Mouse (Mus musculus): Measurements from ENCODE around the gene Pmfbp1.

Pmfbp1 gene

DNA sequence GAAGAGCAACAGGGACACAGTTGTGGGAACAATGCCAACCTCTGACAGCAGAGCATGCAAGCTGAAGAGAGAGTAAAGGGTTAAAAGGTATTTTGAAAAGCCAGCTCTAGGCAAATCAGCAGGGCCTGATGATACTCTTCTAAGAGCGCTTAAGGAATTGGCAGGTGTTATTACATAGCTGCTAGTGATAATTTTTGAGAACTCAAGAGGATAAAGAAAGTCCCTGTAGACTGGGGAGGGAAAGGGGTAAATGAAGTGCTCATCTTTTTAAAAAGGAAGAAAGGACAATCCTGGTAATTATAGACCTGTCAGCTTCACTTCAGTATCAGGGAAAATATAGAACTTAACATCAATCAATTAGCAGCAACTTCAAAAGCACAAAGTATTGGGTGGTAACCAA, 9.7 kb downstream of the Pmfbp1 start:
- no peak for DNase-seq (ENCODE audit: low spot score)

DNA sequence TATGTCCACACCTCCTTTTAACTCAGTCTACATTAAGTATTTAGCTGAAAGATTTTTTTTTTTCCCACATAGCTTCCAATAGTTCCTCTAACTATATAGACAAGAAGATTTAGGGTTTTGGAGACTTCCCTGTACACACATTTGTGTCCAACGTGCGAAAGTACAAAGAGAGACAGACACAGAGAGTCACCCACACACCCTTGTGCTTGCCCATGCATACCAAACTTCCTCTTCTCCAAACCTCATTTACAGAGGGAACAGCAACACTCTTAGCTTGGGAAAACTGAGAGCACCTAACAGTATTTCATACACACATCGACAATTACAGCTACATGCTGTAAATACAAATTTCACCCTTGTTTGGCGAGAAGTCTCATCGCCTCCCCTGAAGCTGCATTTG, 11.7 kb downstream of the Pmfbp1 start:
- no peak for DNase-seq (ENCODE audit: low spot score)

DNA sequence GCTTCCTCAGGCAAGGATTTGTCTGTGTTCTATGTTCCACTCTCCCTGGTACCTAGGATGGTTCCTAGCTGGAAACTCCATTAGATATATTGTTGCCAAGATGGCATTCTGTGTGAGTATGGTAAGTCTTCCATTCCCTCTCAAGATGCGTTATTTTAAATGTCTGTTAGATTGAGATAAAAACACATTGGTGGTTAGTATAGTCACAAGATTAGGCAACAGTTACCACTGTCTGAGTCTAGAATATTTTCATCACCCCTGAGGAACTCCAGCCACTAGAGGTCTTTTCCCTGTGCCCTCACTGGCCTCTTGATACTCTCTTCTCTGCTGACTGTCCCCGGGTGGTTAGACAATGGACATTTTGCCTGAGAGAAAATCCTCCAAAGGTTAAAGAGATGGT, 30.2 kb downstream of the Pmfbp1 start:
- no peak for DNase-seq (ENCODE audit: low spot score)

DNA sequence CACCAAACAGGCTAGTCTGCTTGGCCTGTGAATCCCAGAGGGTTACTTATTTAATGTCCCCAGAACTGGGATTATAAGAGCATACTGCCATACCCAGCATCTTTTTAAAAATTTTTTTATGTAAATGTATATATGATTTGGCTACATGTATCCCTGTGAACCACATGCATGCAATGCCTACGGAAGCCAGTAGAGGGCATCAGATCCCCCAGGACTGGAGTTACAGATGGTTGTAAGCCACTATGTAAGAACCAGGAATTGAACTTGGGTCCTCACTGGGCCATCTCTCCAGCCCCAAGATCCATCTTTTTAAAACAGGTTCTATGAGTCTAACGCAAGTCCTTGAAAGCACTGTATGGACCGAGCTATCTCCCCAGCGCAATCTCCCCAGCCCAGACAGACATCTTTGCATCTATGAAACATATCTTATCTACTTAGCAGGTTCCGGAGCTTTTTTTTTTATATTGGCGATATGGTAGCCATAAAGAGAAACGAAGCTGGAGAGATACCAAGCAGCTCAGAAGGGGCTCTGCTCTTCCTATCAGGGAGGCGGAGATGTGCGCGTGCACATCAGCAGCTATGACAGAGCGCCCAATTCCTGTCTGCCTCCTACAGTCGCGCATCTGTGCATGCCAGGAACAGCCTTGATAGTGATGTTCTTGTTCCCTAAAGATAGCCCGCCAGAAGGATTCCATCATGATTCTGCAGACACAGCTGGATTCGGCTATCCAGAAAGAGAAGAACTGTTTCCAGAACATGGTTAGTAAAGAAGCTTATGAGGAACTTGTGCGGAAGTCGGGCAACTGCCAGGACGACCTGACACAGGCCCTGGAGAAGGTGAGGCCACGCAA, 41.5 kb downstream of the Pmfbp1 start:
- no peak for DNase-seq (ENCODE audit: low spot score)

DNA sequence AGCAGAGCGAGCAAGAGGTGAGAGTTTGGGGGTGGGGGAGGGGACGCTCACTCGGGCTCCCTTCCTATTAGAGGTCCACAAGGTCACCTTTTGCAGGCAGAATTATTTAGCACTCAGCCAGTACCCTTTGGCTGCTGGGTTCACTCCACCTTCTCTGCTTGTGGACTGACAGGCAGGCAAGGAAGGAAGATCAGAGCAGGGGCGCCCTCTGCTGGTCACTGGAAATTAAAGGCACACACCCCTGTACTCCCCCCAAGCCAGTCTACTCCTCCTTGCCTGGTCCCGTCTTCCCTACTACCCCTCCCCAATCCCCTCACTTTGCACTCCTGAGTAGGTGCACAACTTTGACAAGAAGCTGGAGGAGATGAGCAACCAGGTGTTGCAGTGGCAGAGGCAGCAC, 42.9 kb downstream of the Pmfbp1 start:
- peak; percentile 69 for DNase-seq (ENCODE audit: low spot score)

DNA sequence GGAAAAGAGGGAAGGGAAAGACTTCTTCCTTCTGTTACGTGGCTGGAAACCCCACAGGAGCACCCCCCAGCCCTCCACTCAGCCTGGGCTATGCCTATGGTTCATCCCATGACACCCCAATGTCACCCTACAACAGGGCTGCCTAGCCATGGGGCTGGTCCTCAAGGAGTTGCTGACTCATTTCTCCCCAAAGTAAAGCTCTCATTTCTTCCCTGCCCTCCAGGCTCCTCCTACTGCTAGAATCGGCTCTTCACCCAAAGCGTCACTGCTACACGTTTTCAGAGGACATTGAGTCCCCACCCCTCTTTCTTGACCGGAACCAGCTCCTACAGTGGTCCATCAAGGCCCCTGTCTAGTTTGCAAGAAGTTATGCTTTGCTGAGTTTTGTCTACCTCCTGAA, 48.3 kb downstream of the Pmfbp1 start:
- DNase-seq (ENCODE audit: low spot score): no peak

DNA sequence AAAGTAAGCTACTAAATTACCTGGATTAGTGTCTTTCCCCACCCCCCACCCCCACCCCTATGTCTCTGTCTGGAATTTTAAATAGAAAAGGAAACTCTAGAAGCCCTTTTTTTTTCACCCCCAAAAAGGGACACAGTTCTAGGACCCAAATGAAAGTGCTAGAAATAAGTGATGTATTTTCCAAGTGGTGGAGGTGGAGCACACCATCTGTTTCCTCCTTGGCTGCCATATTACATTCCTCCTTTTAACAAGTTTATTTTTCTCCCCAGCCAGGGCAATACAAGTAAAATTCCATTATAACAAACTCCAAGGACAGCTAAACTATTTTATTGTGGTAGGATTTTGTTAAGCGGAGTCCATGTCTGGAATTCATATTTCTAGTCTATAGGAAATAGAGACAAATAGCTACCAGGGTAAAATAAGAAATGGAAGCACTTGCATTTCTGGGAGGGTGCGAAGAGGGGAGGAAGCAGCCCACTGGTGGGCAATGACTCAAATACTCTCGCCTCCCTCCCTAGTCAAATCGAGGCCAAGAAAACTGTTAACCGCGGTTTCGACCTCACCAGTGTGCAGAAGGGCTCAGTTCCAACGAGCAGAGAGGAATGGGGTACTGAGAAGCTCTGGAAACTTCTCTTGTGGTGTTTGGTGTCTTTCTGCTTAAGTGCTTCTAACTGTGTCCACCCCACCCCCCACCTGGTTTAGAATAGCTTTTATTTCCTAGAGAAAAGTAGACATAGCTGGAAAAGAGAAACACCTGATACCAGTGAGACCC, 49.1 kb downstream of the Pmfbp1 start:
- no peak for DNase-seq (ENCODE audit: low spot score)

DNA sequence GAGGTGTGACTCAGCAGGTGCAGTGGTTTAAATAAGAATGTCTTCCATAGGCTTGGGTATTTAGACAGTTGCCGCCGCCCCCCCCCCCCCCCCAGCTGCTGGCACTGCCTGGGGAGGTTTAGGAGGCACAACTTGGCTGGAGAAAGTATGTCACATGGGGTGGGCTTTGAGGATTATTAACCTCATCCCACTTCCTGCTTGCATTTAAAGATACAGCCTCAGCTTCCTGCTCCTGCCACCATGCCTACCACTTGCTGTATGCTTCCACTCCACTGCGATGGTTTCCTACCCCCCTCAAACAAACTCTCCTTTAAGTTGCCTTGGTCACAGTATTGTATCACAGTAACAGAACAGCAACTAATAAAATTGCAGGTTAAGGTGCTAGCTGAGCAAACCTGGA, 50.2 kb downstream of the Pmfbp1 start:
- no peak for DNase-seq (ENCODE audit: low spot score)

DNA sequence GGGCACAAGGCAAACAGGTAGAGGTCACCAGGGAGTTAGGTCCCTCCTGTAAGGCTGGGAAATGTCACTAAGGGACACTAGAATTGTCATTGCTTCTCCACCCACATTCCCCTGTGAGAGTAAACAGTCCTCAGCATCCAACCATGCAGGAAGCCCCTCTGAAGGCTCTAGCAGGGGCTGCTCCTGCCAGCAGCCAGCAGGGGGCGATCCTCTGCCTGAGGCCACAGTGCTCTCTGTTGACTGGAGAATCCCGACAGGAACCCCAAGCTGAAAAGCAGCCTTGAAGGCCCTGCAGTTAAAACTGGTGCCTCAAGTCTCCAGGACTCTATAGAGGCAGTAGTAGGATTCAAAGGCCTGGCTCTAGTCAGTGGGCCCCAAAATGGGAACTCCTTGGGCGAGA, 57.8 kb downstream of the Pmfbp1 start:
- DNase-seq (ENCODE audit: low spot score): no peak

DNA sequence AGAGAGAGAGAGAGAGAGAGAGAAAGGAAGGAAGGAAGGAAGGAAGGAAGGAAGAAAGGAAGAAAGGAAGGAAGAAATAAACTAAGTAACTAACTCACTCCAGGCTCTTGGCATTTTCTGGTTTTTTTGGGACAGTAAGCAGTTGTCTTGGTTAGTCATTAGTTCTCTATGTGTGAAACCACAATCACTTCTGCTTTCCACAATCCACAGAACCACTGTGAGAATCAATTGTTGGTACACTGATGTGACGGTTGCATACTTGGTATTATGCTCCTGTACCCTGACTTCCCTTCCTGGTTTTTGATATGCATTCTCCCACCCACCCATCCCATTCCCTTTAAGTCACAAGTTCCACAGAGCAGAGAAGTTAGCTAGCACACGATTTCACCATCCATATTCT, 70.1 kb downstream of the Pmfbp1 start:
- no peak for DNase-seq (ENCODE audit: low spot score)

DNA sequence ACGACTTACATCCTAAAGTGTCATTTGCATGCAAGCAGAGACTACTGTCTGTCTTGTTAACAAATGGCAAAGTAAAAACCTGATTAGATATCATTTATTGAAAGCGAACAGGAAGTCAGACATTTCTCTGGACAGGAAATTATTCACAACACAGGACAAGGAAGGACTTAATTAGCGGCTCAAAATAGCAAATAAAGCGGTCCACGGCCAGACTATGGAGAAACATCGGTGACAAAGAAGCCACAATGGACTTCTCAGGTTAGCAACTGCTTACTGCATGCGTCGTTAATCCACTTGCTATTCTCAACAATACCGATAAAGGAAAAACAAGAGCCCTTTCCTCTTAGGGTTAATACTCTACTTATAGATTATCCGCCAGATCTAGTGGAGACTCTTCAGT, 70.9 kb downstream of the Pmfbp1 start:
- no peak for DNase-seq (ENCODE audit: low spot score)

DNA sequence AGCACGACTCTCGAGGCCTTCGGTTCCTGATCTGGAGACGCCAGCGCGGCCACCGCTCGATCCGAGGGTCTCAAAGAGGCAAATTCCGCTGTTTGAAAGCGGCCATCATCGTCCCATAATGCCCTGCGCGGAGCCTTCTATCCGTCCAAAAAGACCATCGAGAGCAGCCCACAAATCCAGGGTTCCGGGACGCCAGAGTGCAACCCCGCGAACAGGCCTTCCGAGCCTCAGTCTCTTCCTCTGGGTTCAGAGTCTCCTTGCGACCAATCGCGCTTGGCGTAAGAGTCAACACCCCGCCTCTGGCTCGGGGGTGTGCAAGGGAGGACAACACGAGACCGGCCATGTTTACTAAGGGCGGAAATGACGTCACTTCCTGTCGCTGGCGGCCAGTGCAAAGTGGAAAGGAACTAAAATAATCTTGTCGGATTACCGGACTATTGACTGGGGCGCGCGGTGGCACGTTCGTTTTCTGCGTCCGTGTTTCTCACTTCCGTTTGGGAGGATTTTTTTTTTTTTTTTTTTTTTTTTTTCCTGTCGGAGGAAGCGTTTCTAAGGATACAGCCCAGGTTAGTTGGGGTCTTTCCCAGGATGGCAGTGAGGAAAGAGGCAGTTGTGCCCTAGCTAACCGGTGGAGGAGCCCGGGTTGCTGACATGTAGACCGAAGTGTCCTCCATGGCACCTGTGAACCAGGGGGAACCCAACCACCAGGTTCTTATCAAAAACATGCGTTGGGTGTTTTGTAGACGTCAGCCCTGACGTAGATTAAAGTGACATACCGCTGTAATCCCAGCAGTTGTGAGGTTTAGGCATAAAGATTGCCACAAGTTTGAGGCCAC, 71.9 kb downstream of the Pmfbp1 start, which contains the start of the genes Dhx38 and Txnl4b:
Gene Dhx38, minus strand, starts transcription at position 364 of the 836 bp plus-strand sequence.
Gene Txnl4b, plus strand, starts transcription at position 395 of the 836 bp plus-strand sequence.
- DNase-seq (ENCODE audit: low spot score): peak; percentile 98

DNA sequence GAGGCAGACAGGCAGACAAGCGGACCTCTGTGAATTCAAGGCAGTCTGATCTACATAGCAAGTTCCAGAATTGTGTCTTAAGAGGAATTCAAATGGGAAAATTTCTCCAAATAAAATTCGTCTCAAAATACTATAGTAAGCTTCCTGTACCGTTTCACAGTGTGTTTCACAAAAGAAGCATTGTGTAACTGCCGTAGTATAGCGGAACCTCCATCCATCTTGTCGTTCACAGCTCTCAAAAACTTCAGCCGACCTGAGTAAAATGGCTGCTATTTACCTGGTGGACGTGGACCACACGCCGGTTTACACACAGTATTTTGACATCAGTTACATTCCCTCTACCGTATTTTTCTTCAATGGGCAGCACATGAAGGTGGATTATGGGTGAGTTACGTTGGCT, 77.3 kb downstream of the Pmfbp1 start:
- DNase-seq (ENCODE audit: low spot score): no peak

DNA sequence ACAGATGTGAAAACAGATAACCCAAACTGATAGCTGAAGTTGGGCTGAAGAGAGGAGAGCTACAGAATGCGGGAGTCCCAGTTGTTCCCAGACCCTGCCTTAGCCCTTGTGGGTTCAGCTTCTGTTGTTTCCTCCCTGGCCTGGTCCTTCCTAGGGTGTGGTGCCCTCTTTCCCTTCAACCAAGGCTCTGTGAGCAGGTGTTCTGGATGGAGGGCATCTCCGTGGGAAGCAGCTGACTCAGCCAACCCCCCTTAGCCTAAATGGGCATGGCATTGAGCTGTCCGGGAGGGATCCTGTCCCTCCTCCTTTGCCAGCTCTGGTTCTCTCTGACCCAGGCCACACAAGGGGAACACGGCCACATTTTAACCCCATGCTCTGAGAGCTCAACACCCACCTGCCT, 82.5 kb downstream of the Pmfbp1 start:
- no peak for DNase-seq (ENCODE audit: low spot score)

DNA sequence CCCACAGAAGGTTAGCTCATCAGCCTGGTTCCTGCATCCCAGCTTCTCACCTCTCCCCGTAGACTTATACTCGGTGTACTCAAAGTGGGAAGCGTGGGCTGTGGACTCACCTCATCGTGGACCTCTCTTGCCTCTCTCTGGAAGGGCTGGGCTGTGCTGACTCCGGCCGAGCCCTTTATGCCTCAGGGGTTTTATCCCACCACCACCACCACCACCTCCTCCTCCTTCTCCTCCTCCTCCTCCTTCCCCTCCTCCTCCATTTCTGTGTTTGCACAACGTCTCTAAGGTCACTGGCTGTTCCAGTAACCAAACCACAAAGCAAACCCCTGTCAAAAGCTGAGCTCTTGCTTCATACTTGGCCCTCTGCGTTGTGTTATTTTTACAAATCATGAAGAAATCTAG, 85.1 kb downstream of the Pmfbp1 start, which contains the start of gene Hp:
Gene Hp, minus strand, starts transcription at position 273 of the 402 bp plus-strand sequence.
- no peak for DNase-seq (ENCODE audit: low spot score)

DNA sequence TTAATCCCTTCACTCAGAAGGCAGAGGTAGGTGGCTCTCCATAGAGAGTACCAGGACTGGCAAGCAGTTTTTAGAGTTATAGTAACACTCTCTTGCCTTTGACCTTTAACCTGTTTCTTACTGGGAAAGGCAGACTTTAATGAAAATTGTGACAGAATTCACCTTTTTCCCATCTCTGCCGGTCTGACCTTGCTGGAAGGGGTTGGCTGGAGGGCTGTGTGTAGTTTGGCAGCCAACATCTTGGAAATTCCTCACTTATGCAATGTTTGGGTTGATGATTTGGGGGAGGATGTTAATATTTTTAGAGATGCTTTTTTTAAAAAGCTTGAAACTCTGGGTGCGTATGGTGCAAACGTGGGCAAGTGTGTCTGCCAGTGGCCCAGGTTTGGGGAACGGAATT, 90.5 kb downstream of the Pmfbp1 start:
- DNase-seq (ENCODE audit: low spot score): no peak

DNA sequence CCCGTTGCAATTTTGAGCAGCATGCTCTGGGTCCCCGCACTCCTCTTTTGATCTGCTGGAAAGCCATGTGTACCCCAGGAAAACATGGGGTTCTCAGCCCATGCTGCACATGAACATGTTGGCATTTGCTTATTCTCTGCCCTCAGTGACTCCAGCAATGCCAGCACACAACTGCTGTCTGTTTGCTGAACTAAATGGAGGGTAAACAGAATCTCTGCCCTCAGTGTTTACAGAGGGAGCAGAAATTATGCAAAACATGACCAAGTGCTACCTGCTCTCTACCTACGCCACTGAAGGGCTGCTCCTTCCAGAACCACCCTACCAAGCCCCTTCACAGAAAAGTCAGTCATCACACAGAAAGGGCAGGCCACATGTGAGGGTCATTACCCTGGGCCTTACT, 91.0 kb downstream of the Pmfbp1 start:
- no peak for DNase-seq (ENCODE audit: low spot score)

DNA sequence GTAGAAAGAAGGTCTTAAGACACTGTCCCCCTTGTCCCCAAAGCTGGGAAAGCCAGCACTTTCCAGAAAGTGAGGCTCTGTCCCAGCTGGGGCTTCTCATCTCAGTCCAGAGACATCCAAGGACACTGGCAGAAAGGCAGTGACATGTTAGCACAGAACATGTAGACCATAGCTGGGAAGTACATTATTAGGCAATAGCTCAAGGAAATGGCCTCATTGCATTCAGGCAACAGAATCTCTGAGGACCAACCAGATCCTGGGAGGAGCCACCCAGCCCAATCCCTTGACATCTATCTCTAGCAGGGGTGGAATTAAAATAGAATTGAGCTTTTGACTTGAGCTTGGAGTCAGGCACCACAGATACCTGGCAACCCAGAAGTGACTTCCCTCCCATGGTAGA, 91.8 kb downstream of the Pmfbp1 start:
- no peak for DNase-seq (ENCODE audit: low spot score)

DNA sequence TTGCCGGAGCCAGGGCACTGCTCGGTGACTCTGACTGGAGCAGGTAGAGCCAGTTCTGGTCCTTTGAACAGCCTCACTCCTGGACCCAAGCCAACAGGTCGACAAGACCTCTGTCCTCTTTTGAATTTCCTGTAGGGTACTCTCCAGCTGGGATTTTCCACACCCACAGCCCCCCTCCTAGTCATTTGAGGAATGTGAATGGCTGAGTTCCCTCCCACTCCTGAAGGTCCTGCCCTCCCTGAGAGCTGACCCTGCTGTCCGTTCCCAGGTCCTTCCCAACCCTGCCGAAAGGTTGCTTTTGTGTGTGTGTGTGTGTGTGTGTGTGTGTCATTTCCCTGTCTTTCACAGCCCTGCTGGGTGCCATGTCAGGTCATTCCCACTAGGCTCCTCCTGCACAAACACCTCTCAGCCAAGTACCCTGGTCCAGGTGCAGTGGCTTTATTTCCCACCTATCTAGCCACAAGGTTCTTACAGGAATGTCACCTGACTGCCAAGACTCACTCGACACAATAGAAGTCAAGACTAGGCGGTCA, 93.2 kb downstream of the Pmfbp1 start:
- DNase-seq (ENCODE audit: low spot score): peak; percentile 11

DNA sequence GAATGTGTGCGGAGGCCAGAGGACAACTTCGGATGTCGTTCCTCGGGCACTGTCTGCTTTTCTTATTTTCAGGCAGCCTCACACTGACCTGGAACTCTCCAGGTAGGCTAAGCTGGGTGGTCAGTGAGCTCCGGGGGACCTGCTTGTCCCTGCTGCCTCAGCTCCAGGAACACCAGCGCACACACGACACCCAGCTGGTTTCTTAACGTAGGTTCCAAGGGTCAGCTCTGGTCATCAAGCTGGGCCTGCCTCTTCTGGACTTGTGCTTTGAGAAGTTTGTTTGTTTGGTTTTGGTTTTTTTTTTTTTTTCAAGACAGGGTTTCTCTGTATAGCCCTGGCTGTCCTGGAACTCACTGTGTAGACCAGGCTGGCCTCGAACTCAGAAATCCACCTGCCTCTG, 97.1 kb downstream of the Pmfbp1 start:
- DNase-seq (ENCODE audit: low spot score): peak; percentile 57

DNA sequence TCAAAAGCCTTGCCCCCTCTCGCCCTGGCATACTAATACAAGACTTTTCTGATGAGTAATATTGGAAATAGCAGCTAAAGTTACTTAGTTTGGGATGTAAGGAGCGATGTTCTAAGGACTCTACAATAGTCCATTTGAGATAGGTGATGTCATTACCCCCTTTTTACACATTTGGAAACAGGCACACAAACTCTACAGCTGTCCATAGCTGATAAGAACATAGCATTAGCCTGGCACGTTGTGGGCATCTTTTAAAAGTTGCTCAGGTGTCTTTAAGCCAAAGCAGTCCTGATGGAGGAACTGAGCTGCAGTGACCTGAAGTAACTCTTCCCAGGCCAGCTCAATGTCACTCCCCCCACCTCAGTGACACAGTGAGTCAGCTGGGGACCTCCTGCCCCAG, 97.5 kb downstream of the Pmfbp1 start:
- no peak for DNase-seq (ENCODE audit: low spot score)

DNA sequence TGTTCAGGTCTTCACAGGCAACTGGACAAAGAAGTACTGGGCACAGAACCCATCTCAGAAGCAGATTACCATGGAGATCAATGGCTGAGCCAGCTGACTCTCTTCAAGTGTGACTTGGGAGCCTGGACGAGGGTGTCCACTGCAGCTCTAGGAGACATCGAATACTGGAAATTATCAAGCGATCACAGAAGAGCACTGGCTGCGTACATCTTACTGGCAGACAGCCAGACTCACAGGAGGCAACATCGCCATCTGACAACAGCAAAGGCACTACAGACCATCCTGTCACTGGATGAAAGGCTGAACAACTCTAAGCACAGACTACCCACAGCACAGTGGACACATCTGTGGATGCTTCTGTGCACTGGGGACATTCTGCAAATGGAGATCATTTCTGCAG, 98.3 kb downstream of the Pmfbp1 start:
- no peak for DNase-seq (ENCODE audit: low spot score)

Measured in yolk sac, embryonic 10.5 days (tissue).